Mouse (Mus musculus) Patski (cell line): ENCODE measurements around the gene Creb3l4. TPM values are rescaled to one million over a fixed set of nuclear protein-coding genes. Genes with fewer than 3 reads are reported as not detected.
"Not testable (repeated sequence)": the region's sequence is repeated elsewhere in the genome, so short reads cannot be mapped to it uniquely, and the experiment has no call there.

Experiments
- ATAC-seq: fragments of 100-300 bp; one replicate; pipeline ENCODE4 v1.8.0; 2021
- CTCF ChIA-PET: fragments of 350-600 bp; sonication (Branson Sonifier 250); formaldehyde crosslinking; loops from one replicate; lab custom pipeline; 2022; ENCODE audit warnings: inconsistent platforms; lab: Charles Lee
- POLR2A ChIA-PET: fragments of 350-600 bp; sonication (Branson Sonifier 250); formaldehyde crosslinking; loops from one replicate; lab custom pipeline; 2022; ENCODE audit warnings: antibody characterized with exemption, inconsistent platforms; lab: Charles Lee
- DNase-seq: peaks from one replicate; pipeline ENCODE4 v3.0.0-alpha.2; 2011; ENCODE audit warnings: low read depth, low spot score
- H3K27me3 ChIP-seq: fragments of 371-371 bp; one replicate; pipeline ENCODE4 v1.5.1; 2021
- CTCF ChIP-seq: fragments of 100-300 bp; IDR thresholded peaks from one replicate; pipeline ENCODE4 v1.5.1; 2021
- in situ Hi-C: fragments of 300-500 bp; cut with MboI; formaldehyde crosslinking; loops from 3 replicates; pipeline ENCODE4 v1.11.1; 2018; ENCODE audit warnings: low pct_unique_long_range_greater_than_20kb, mixed read lengths
- polyA plus RNA-seq: library from polyadenylated mRNA; unstranded; gene quantifications from one replicate; pipeline ENCODE4 v1.2.3, GENCODE M21; 2021

The Creb3l4 gene
- polyA plus RNA-seq: 1.1 TPM

GRCm38 (mm10) chr3:90242984-90243775 lies at the start of gene Creb3l4:
TSS of gene Creb3l4 (minus strand) at chr3:90243512.
- CTCF ChIA-PET: interaction anchor here (1.2 to 2.4 kb wide), 2 partner anchors 12 to 36 kb away, joined by 3 to 9 read pairs; partner anchors contain the start of gene Jtb
- ATAC-seq (no peak), DNase-seq (no peak)
- TF ChIP-seq CTCF: no peak
- POLR2A ChIA-PET: no interaction called here
- in situ Hi-C loops: no loop called here
- no peaks in the 10 kb centered on the region for H3K27me3 ChIP-seq

DNA sequence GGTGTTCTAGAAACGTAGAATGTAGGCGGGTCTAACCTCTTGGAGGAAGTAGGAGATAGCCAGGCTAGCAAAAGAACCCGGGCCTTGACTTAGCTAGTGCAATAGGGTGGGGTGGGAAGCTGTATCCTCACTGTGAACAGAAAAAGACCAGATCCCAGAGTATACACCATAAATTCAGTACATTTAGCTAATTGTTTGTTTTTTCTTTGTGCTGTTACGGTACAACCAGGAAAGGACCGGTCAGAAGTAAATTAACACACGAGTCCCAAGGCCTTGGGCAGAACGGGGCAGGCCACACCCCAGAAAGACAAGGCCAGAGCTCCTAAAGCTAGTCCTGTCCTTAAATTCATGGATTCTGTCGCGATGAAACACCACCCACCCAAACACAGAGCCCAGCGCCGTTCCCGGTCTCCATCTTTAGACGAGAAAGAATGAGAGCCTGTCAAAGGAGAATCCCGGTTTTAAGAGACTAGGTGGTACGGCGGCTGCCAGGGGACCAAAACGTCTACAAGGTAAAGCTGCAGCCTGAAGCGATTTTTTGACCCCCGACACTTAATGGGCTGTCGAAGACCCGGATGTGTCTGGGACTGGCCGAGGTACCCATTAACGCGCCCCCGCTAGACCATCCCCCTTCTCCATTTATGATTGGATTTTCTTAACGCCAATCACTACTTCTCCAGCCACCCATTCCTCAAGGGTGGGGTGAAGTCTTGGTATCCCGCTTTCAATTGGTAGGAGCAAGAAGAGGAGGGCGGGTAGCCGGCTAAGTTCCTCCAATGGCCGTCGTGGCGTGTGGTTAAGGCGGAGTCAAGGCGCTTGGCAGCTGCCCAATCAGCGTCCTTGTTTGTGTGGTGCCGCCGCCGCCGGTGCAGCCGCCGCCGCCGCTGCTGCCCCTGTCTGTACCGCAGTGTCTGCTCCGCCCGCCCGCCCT lies 49.3 kb upstream of the Creb3l4 start, which contains the start of gene Gatad2b:
Gene Gatad2b, plus strand, starts transcription at position 834 of the 931 bp plus-strand sequence.
- H3K27me3 ChIP-seq: no peaks in the 10 kb centered on the region
- no peak for TF ChIP-seq CTCF
- CTCF ChIA-PET: interaction anchor here (0.9 to 1.9 kb wide), 5 partner anchors 9 to 131 kb away, joined by 3 to 10 read pairs (median 4); no protein-coding TSS in a partner anchor
- ATAC-seq: peak; percentile 96
- in situ Hi-C loops: no loop called here
- POLR2A ChIA-PET: interaction anchor here (0.6 to 1.3 kb wide), 9 partner anchors 9 to 142 kb away, joined by 3 to 5 read pairs (median 4); partner anchors contain the start of gene Dennd4b
- peak; percentile 100 for DNase-seq

- CTCF ChIA-PET: interaction anchor here (0.9 to 1.9 kb wide), 3 partner anchors 9 to 54 kb away, joined by 3 to 10 read pairs (median 4); no protein-coding TSS in a partner anchor
- no peak for ATAC-seq
- no peak for DNase-seq
- no peaks in the 10 kb centered on the region for H3K27me3 ChIP-seq
- POLR2A ChIA-PET: interaction anchor here (0.6 to 1.2 kb wide), 6 partner anchors 8 to 143 kb away, joined by 3 to 5 read pairs (median 4); partner anchors contain the start of gene Dennd4b
- no peak for TF ChIP-seq CTCF
- in situ Hi-C loops: no loop called here
These were observed 48.7 kb upstream of the Creb3l4 start for GRCm38 (mm10) chr3:90291982-90292344.

DNA sequence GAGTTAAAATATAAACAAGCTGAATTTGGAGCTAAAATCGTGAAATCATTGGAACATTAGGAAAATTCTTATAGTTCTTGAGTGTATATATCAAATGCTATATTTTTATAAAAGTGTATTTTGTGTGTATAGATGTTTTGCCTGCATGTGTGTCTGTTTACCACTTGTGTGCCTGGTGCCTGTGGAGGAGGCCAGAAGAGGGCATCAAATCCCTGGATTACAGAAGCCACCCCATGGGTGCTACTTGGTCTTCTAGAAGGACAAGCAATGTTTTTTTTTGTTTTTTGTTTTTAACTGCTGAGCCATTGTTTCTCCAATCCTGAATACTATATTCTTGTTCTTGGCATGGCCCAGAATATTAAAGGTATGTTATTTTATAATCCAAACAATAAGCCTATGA lies 47.3 kb upstream of the Creb3l4 start:
- TF ChIP-seq CTCF: peak; percentile 49
- CTCF ChIA-PET: interaction anchor here (0.8 to 1.0 kb wide), 3 partner anchors 9 to 83 kb away, joined by 3 read pairs; no protein-coding TSS in a partner anchor
- no peak for DNase-seq

GRCm38 (mm10) chr3:90289403-90289802 lies 46.1 kb upstream of the Creb3l4 start:
- H3K27me3 ChIP-seq, ATAC-seq, DNase-seq, POLR2A ChIA-PET, in situ Hi-C loops: not testable (repeated sequence)
- CTCF ChIA-PET: interaction anchor here (1.6 kb wide), 1 partner anchor 19 kb away, joined by 3 read pairs; no protein-coding TSS in a partner anchor

More for the DNA sequence above, 47.3 kb upstream of the Creb3l4 start:
- POLR2A ChIA-PET: interaction anchor here (0.5 kb wide), 1 partner anchor 71 kb away, joined by 7 read pairs; no protein-coding TSS in a partner anchor
- no peaks in the 10 kb centered on the region for H3K27me3 ChIP-seq
- ATAC-seq: no peak
- in situ Hi-C loops: no loop called here

GRCm38 (mm10) chr3:90284150-90284549 lies 40.8 kb upstream of the Creb3l4 start:
- no peak for ATAC-seq
- ChIA-PET POLR2A (interaction anchor here (0.5 to 1.3 kb wide), 4 partner anchors 8 to 89 kb away, joined by 3 to 4 read pairs (median 3); partner anchors contain the start of genes Gatad2b, Rab13 and Rps27), CTCF (interaction anchor here (0.7 to 2.2 kb wide), 6 partner anchors 9 to 180 kb away, joined by 3 to 10 read pairs (median 4); partner anchors contain the start of gene Gatad2b)
- in situ Hi-C loops: loop anchor here (5.0 kb wide), 1 partner anchor 68 kb away; no protein-coding TSS in a partner anchor
- H3K27me3 ChIP-seq: no peaks in the 10 kb centered on the region
- no peak for DNase-seq
- no peak for TF ChIP-seq CTCF

- in situ Hi-C loops: loop anchor here (5.0 kb wide), 1 partner anchor 72 kb away; no protein-coding TSS in a partner anchor
- ChIA-PET POLR2A (no interaction called here), CTCF (interaction anchor here (2.2 kb wide), 1 partner anchor 14 kb away, joined by 9 read pairs; no protein-coding TSS in a partner anchor)
- H3K27me3 ChIP-seq: no peaks in the 10 kb centered on the region
- no peak for TF ChIP-seq CTCF
- no peak for ATAC-seq
- no peak for DNase-seq
These were observed 37.4 kb upstream of the Creb3l4 start for GRCm38 (mm10) chr3:90280708-90281107.

DNA sequence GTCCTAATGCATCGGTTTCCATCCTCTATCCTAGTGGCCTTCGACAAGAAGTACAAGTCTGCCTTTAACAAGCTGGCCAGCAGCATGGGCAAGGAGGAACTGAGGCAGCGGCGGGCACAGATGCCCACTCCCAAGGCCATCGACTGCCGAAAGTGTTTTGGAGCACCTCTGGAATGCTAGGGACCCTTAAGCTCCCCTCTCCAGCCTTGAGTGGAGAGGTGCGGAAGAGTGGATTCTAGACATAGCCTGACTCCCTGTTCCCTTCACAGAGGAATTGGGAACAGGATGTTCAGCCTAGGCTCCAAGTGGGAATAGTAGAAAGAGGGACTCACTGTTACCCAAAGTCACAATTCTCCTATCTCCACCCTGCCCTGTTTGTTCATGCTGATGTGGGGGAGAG lies 36.4 kb upstream of the Creb3l4 start:
- CTCF ChIA-PET: interaction anchor here (0.7 to 2.2 kb wide), 4 partner anchors 13 to 86 kb away, joined by 3 to 9 read pairs (median 3); partner anchors contain the start of gene Creb3l4
- TF ChIP-seq CTCF: no peak
- POLR2A ChIA-PET: no interaction called here
- DNase-seq (no peak), ATAC-seq (no peak)
- no peaks in the 10 kb centered on the region for H3K27me3 ChIP-seq
- in situ Hi-C loops: loop anchor here (5.0 kb wide), 1 partner anchor 73 kb away; no protein-coding TSS in a partner anchor

GRCm38 (mm10) chr3:90279216-90279615 lies 35.9 kb upstream of the Creb3l4 start:
- TF ChIP-seq CTCF: no peak
- no peak for DNase-seq
- ChIA-PET CTCF (interaction anchor here (1.3 kb wide), 1 partner anchor 36 kb away, joined by 3 read pairs; the partner anchor contains the start of gene Creb3l4), POLR2A (no interaction called here)
- in situ Hi-C loops: no loop called here
- ATAC-seq: no peak
- no peaks in the 10 kb centered on the region for H3K27me3 ChIP-seq
